Mouse (Mus musculus) brain, embryonic 14.5 days (tissue): ENCODE measurements at regions not wholly inside any gene's neighbourhood (a gene's known extent, or its start where the extent isn't known, plus 50 kb on each side); places are given as distances from the start of the nearest gene placed in this dataset.
A peak's percentile ranks its signal among the peaks of the same experiment; 100 is the strongest.

Experiments
- DNase-seq: peaks from one replicate; pipeline ENCODE4 v3.0.0-alpha.2; 2011; ENCODE audit warnings: low read depth
- CTCF ChIP-seq: fragments of 200-500 bp; IDR thresholded peaks from 2 replicates; pipeline ENCODE4 v1.5.1; 2012; ENCODE audit warnings: inconsistent platforms, mild to moderate bottlenecking, moderate library complexity, borderline replicate concordance; ENCODE audit not compliant: insufficient read depth, insufficient read length; ENCODE audit errors: extremely low read depth
- POLR2A ChIP-seq: fragments of 200-500 bp; IDR thresholded peaks from 2 replicates; pipeline ENCODE4 v1.6.1; 2012; ENCODE audit warnings: mild to moderate bottlenecking, inconsistent platforms, borderline replicate concordance; ENCODE audit not compliant: poor library complexity, insufficient read depth, insufficient read length, severe bottlenecking; ENCODE audit errors: extremely low read depth

DNA sequence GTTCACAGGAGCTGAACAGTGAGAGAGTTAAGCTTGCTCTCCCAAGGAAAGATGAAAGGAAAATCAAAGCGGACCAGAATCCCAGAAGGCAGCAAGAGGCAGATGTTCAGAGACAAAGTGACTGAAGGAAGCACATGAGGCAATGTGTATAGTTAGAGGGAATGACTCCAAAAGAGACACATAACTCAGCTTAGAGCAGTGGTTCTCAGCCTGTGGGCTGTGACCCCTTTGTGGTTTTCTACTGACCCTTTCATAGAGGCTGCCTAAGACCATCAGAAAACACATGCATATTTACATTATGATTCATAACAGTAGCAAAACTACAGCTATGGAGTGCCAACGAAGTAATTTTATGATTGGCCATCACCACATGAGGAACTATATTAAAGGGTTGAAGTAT, 301.5 kb upstream of the Hnrnpa3 start:
- DNase-seq: no peak
- TF ChIP-seq CTCF (no peak), POLR2A (no peak)

DNA sequence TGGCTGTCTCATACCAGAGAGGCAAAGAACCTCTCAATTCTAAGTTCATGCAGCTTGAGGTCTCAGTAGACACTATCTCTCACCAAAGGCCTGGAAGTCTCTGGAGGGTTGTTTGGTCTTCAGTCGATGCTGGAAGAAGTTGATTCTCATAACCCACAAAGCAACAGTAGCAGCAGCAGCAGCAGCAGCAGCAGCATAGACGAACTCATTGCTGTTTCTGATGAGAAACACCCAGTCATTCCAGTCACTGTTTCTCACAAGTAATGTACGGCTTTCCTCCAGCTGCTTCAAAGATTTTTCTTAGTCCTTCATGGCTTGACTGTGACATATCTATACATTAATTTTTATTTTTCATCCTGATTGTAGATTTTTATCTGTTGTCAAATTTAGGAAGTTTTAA, 298.1 kb upstream of the Hnrnpa3 start:
- DNase-seq: no peak
- TF ChIP-seq POLR2A: no peak
- no peak for TF ChIP-seq CTCF

DNA sequence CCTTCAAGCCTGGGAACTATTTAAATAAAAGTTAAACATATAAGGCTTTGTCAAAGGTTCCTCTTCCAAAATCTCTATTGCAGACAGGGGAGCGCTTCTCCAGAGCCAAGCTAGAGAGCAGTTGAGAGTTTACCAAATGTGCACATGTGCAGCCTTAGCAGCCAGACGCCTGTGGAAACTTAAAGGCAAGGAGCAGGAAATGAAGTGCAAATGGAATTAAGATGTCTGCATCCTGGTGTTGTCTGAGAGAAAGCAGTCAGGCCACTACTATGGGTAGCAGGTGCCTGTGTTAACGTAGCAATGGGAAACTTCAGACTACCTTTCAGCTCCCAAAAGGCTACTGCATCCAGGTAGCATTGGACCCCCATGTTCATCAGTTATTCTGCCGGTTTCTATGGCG, 282.4 kb upstream of the Hnrnpa3 start:
- DNase-seq: no peak
- TF ChIP-seq CTCF: no peak
- TF ChIP-seq POLR2A: no peak

DNA sequence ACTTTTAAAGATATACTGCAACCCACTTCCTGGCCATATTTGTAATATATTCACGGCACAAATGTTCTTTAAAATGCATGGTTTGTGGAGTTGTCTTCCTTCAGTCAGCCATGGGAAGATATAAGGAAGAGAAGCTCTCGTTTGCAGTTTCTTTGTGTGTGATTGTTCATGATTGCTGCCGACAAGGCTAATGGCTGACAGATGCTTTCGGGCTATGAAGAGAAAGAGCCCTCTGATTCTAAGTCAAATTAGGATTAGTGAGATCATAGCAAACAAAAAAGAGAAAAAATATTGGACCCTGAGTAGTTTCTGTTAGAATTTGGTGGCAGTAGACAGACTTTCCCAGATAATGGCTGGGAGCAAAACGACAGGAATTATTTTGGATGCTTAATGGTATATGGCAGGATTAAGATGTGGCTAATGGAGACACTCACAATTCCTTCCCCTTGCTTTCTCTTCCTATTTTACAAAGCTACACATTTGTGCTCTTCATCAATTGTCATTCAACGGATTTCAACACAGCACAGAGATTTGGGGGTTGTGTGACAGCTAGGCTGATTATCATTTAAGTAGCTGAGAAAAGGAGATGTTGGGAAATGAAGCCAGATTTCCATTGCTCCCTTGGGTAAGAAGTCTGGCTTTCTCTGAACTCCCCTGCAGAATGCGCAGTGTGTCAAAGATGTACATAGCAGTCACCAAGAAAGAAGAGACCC, 273.4 kb upstream of the Hnrnpa3 start:
- peak; percentile 72 for DNase-seq
- TF ChIP-seq CTCF: no peak
- no peak for TF ChIP-seq POLR2A

GRCm38 (mm10) chr2:75386636-75387035, 272.4 kb upstream of the Hnrnpa3 start:
- no peak for TF ChIP-seq CTCF
- no peak for TF ChIP-seq POLR2A
- no peak for DNase-seq

DNA sequence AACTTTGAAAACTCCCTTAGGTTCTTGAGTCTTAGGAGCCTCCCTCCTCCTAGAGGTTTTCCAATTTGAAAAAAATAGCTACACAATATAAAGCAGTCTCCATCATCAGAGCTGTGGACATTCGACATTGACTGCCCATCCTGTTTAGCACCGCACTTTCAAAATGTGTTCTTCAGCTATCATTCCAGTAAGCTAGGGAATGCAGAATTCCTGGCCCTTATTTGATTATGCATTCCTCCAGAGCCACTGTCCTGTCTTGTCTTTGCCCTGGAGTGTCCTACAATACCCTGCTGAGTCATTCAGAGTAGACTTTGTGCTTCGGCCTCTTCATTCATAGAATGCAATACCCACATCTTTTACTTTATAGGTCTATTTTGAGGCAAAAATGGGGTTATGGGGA, 267.0 kb upstream of the Hnrnpa3 start:
- DNase-seq: no peak
- TF ChIP-seq POLR2A: no peak
- no peak for TF ChIP-seq CTCF

GRCm38 (mm10) chr2:75394928-75395673, 264.0 kb upstream of the Hnrnpa3 start:
- DNase-seq: no peak
- TF ChIP-seq POLR2A: no peak
- TF ChIP-seq CTCF: no peak

DNA sequence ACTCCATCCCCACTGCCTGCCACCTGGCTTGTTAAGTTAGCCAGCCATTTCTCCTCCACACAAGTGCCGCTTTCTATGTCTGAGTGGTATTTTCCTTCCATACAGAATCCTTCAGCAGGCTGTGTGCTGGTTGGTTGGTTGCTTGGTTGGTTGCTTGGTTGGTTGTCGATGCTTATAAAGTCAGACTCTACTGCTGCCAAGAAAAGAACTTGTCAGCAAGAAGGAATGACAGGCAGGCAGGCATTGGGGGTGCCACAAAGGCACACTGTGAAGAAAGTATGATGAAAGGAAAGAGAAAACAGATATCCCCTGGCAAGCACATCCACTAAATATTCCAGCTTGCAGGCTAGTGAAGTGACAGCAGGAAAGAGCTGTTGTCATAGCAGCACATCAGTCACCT, 263.0 kb upstream of the Hnrnpa3 start:
- DNase-seq: peak; percentile 56
- TF ChIP-seq CTCF (no peak), POLR2A (no peak)

DNA sequence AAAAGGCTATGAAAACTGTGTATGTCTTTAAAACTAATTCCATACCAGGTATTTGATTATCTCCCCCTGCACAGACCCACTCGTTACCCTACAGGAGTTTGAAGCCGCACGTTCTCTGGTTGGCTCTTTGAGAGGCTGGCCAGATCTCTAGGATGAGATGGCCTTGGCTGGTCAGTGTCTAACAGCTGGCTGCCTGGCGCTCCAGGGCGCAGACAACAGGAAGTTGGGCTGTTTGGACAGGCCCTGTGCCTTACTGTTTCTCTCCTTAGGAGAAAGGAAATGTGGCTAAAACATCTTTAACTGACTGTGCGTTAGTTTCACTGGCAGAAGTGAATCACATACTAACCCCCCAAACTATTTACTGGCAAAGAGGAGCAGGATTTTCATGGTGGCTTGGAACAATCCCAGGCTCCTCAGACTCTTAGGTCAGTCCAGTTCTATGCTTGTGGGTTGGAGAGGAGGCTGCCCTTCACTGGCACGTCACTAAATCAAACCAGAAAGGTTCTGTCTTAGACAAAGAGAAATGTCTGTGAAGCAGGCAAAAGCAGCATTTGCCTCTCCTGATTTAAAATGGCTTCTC, 258.7 kb upstream of the Hnrnpa3 start:
- DNase-seq: no peak
- TF ChIP-seq CTCF: no peak
- TF ChIP-seq POLR2A: no peak

DNA sequence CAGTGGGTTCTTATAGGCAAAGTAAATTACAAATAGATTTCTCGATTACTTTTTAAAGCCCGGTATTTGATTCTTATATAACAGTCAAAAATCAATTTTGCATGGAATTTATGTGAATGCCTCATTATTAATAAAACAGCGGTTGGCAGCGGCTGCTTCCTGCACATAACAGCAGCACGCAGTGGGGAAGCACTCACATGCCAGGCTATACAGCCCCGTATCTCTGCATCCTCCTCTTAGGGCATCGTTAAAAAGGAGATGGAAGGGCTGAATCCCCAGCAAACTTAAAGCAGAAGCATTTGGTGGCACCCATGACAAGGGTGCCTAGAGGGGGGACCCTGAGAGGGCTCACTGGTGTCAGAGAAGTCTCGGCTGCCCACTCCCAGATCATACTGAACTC, 255.3 kb upstream of the Hnrnpa3 start:
- TF ChIP-seq CTCF (no peak), POLR2A (no peak)
- DNase-seq: peak; percentile 57

GRCm38 (mm10) chr2:75405524-75406214, 253.4 kb upstream of the Hnrnpa3 start:
- DNase-seq: peak; percentile 84
- no peak for TF ChIP-seq CTCF
- no peak for TF ChIP-seq POLR2A
